Mouse (Mus musculus): Measurements from ENCODE around the gene Ly6g5b. TPM values are rescaled to one million over a fixed set of nuclear protein-coding genes. Genes with fewer than 3 reads are reported as not detected.
A peak's percentile ranks its signal among the peaks of the same experiment; 100 is the strongest.

The Ly6g5b gene
- polyA plus RNA-seq, 1 experiment from 2014 or later: 0.59 TPM

- Histone ChIP-seq H3K36me3 (ENCODE audit: control insufficient read depth, insufficient read depth) (peaks cover 98% of the 10 kb centered on the region), H3K4me2 (replicated peaks; ENCODE audit: low read depth) (no peak overlapping the region), H3K9ac (ENCODE audit: low read depth, low read length) (no peak overlapping the region), H3K4me1 (replicated peaks; ENCODE audit: control insufficient read depth, insufficient read depth, low read length) (no peaks in the 10 kb centered on the region), H3K4me3 (ENCODE audit: low read depth, low read length) (no peak overlapping the region), H3K9me3 (ENCODE audit: control insufficient read depth) (no peaks in the 10 kb centered on the region), H3K27me3 (replicated peaks; ENCODE audit: control insufficient read depth, insufficient read depth, low read length) (no peaks in the 10 kb centered on the region), H3K27ac (ENCODE audit: low read depth, low read length) (no peak overlapping the region)
- 89% methylated on average over 12 of the region's 12 CpGs for WGBS
- ATAC-seq: no peak
- TF ChIP-seq CTCF (IDR thresholded peaks at IDR 0.05; ENCODE audit: low read depth): no peak
Measured at GRCm38 (mm10) chr17:35097164-35097655, 18.0 kb downstream of the Ly6g5b start.

GRCm38 (mm10) chr17:35096597-35096996 lies 18.6 kb downstream of the Ly6g5b start:
- Histone ChIP-seq H3K9ac (ENCODE audit: low read depth, low read length) (no peak overlapping the region), H3K36me3 (ENCODE audit: control insufficient read depth, insufficient read depth) (peaks cover 97% of the 10 kb centered on the region), H3K4me2 (replicated peaks; ENCODE audit: low read depth) (no peak overlapping the region), H3K4me3 (ENCODE audit: low read depth, low read length) (no peak overlapping the region), H3K9me3 (ENCODE audit: control insufficient read depth) (no peaks in the 10 kb centered on the region), H3K27ac (ENCODE audit: low read depth, low read length) (no peak overlapping the region), H3K4me1 (replicated peaks; ENCODE audit: control insufficient read depth, insufficient read depth, low read length) (no peaks in the 10 kb centered on the region), H3K27me3 (replicated peaks; ENCODE audit: control insufficient read depth, insufficient read depth, low read length) (no peaks in the 10 kb centered on the region)
- 92% methylated on average over 12 of the region's 12 CpGs for WGBS
- ATAC-seq: no peak
- no peak for TF ChIP-seq CTCF (IDR thresholded peaks at IDR 0.05; ENCODE audit: low read depth)

- Histone ChIP-seq H3K9me3 (ENCODE audit: control insufficient read depth) (no peaks in the 10 kb centered on the region), H3K4me2 (replicated peaks; ENCODE audit: low read depth) (no peak overlapping the region), H3K9ac (ENCODE audit: low read depth, low read length) (no peak overlapping the region), H3K27me3 (replicated peaks; ENCODE audit: control insufficient read depth, insufficient read depth, low read length) (no peaks in the 10 kb centered on the region), H3K4me3 (ENCODE audit: low read depth, low read length) (no peak overlapping the region), H3K4me1 (replicated peaks; ENCODE audit: control insufficient read depth, insufficient read depth, low read length) (peaks cover 7% of the 10 kb centered on the region; the same call in 1 of the 2 replicates), H3K36me3 (ENCODE audit: control insufficient read depth, insufficient read depth) (peaks cover 87% of the 10 kb centered on the region), H3K27ac (ENCODE audit: low read depth, low read length) (no peak overlapping the region)
- WGBS: 74% methylated on average over 15 of the region's 15 CpGs
- no peak for TF ChIP-seq CTCF (IDR thresholded peaks at IDR 0.05; ENCODE audit: low read depth)
- no peak for ATAC-seq
Measured at GRCm38 (mm10) chr17:35094475-35095365, 20.5 kb downstream of the Ly6g5b start.

- no peak for TF ChIP-seq CTCF (IDR thresholded peaks at IDR 0.05; ENCODE audit: low read depth)
- Histone ChIP-seq H3K36me3 (ENCODE audit: control insufficient read depth, insufficient read depth) (peaks cover 66% of the 10 kb centered on the region), H3K9ac (ENCODE audit: low read depth, low read length) (no peak overlapping the region), H3K4me1 (replicated peaks; ENCODE audit: control insufficient read depth, insufficient read depth, low read length) (peaks cover 8% of the 10 kb centered on the region; the same call in 1 of the 2 replicates), H3K4me2 (replicated peaks; ENCODE audit: low read depth) (no peak overlapping the region), H3K4me3 (ENCODE audit: low read depth, low read length) (no peak overlapping the region), H3K27ac (ENCODE audit: low read depth, low read length) (no peak overlapping the region), H3K9me3 (ENCODE audit: control insufficient read depth) (no peaks in the 10 kb centered on the region), H3K27me3 (replicated peaks; ENCODE audit: control insufficient read depth, insufficient read depth, low read length) (no peaks in the 10 kb centered on the region)
- no peak for ATAC-seq
- 90% methylated on average over 14 of the region's 14 CpGs for WGBS
Measured at GRCm38 (mm10) chr17:35092403-35093198, 22.6 kb downstream of the Ly6g5b start.

GRCm38 (mm10) chr17:35090166-35090932 lies 24.9 kb downstream of the Ly6g5b start:
- 59% methylated on average over 8 of the region's 8 CpGs for WGBS
- no peak for ATAC-seq
- Histone ChIP-seq H3K4me3 (ENCODE audit: low read depth, low read length) (peak overlapping the region; percentile 64), H3K27ac (ENCODE audit: low read depth, low read length) (peak overlapping the region; percentile 54; the same call in 1 of the 2 replicates), H3K36me3 (ENCODE audit: control insufficient read depth, insufficient read depth) (peaks cover 44% of the 10 kb centered on the region), H3K4me2 (replicated peaks; ENCODE audit: low read depth) (peak overlapping the region; percentile 75), H3K4me1 (replicated peaks; ENCODE audit: control insufficient read depth, insufficient read depth, low read length) (peaks cover 8% of the 10 kb centered on the region; the same call in 1 of the 2 replicates), H3K9me3 (ENCODE audit: control insufficient read depth) (no peaks in the 10 kb centered on the region), H3K9ac (ENCODE audit: low read depth, low read length) (peak overlapping the region; percentile 53; the same call in 1 of the 2 replicates), H3K27me3 (replicated peaks; ENCODE audit: control insufficient read depth, insufficient read depth, low read length) (no peaks in the 10 kb centered on the region)
- no peak for TF ChIP-seq CTCF (IDR thresholded peaks at IDR 0.05; ENCODE audit: low read depth)
